Mouse (Mus musculus) layer of hippocampus, adult 18-20 months (tissue): Measurements from ENCODE around the gene Slco3a1. TPM values are rescaled to one million over a fixed set of nuclear protein-coding genes. Genes with fewer than 3 reads are reported as not detected.

Experiments used
- DNase-seq, 2 experiments: peaks; one replicate each; pipeline ENCODE4 v3.0.0; 2022; ENCODE audit warnings: low spot score in 2 of 2
- long read RNA-seq: library from polyadenylated mRNA; stranded (forward); transcript quantifications from one replicate; pipeline ENCODE4 v2.0.0, GENCODE M21; 2021
- total RNA-seq, 2 experiments: library from RNA; stranded (reverse); gene quantifications; 2 replicates each; pipeline ENCODE4 v1.2.3; 2021

Gene Slco3a1
- total RNA-seq = 10 to 100 TPM; 51.9 to 53.4 TPM
- long read RNA-seq, full-length matches to known transcripts = 72 of 100 reads
- long read RNA-seq, partial matches to known transcripts = 3 of 100 reads
- long read RNA-seq, other reads (novel, unspliced or antisense) = 25 of 100 reads

DNA sequence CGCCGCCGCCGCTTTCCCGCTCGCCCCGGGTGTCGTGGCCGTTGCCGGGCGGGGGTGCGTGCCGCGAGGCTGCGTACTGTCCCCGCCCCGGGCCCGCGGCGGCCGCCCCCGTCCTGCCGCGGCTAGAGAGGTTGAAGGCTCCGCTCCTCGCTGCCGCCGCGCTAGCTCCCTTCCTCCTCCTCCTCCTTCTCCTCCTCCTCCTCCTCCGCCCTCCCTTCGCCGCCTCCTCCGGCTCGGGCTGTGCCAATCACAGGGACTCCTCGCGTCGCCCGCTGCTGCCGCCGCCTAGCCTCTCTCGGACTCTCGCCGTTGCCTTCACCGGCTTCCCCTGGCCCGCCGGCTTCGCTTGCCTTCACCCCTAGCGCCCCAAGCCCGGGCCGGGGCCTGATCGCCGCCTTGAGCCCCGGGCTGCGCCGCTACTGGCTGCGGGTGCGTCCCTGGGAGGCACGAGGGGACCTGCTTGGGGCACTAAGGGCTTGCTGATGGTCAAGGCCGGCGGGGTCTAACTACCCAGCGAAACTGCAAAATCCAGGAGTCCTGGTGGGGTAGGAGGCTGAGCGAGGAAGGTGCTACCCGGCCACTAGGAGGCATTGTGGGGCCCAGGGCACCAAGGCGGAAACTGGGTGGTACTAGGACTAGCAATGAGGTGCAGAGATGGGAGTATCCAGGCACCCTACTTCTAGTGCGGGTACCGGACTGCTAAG lies at the start of gene Slco3a1:
Gene Slco3a1 (minus strand): TSS at position 173 of the 704 bp plus-strand sequence.
- DNase-seq = peak; percentile 64 to 80

DNA sequence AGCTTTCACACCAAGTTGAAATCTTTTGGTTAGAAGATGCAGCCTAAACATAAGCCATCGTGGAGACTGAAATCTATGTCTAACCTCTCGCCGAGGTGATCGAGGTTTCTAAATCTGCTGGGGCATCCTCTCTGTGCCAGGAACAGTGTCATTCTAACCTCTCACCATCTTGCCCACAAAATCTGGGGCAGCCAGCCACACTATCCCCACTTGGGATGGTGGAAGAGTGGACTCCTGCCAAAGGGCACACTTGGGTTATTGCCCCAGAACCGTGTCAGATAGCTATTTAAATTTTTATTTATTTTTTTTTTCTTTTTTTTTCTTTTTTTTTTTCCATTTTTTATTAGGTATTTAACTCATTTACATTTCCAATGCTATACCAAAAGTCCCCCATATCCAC lies 46.4 kb upstream of the Slco3a1 start:
- no peak for DNase-seq

DNA sequence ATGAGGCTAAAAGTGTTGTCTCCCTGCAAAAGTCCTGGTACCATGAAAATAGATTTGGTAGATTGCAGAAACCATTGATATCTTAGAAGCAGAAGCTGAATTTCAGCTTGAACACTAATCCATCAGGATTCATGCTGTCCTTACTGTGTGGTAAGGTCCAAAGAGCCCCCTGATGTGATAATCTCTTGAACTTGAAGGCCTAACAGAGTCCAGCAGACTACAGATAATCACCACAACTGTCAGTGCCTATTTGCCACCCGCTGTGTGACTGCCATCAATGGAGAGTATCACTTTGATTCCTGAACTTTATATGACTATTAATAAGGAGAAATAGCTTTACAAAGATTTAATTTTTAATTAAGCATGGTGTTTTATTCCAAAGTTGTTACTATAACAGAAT lies 24.8 kb upstream of the Slco3a1 start:
- DNase-seq = no peak

DNA sequence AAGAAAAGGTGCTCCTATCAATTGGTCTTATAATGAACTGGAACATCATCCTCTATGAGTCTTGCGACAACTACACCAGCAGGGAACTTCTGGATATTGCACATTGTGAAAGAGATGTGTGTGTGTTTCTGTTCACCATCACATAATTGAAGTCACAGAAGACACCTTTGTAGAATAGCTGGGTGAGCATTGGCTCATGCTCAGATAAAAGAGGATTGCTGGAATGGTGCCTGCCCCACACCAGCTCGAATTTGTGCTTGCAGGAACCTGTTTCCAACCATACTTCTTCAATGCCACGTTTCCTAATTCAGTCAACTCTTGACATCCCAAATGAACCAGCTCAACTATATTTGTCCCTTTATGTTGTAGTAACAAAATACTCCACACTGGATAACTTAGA lies 21.1 kb upstream of the Slco3a1 start:
- DNase-seq = no peak

DNA sequence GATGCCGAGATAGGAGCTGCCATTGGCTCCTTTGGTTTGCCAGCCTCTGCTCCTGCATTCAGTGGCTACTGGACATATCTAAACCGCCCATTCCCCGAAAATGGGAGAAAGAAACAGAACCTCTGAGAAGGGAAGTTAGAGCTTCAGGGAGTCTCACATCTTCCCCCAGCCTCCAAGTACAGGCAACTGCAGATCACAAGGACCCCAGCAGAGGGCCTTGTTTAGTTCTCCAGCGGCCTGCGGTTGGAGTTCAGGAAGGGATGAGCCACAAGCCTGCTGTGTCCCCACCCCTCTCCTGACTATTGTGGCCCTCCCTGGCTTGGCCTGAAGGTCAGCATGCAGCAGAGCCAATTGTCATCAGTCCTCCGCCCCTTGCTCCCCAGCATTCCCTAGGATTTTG lies 836 bp upstream of the Slco3a1 start:
- DNase-seq = peak; percentile 72 to 79

DNA sequence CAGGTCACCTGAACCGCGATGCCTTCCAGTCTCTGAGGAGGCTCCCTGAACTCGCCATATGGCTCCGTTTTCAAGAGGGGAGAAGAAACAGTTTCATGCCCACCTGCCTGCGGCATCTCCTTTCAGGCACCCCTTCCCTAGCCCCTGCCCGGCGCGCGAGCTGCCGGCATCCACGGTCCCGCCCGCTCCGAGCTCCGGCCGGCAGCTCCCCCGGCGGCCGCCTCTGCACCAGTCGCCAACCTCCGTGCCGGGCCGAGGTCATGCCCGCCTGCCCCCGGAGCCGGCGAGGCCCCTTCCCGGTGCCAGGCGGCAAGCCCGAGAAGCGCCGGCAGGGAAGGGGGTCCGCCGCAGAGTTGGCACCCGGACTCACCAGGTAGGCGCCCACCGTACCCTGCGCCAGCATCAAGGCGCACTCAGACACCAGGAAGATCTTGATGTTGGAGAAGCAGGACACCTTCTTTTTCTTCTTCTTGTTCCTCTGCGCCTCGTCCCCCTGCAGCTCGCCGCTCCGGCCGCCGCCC lies 479 bp downstream of the Slco3a1 start:
- DNase-seq = peak; percentile 13 to 52

DNA sequence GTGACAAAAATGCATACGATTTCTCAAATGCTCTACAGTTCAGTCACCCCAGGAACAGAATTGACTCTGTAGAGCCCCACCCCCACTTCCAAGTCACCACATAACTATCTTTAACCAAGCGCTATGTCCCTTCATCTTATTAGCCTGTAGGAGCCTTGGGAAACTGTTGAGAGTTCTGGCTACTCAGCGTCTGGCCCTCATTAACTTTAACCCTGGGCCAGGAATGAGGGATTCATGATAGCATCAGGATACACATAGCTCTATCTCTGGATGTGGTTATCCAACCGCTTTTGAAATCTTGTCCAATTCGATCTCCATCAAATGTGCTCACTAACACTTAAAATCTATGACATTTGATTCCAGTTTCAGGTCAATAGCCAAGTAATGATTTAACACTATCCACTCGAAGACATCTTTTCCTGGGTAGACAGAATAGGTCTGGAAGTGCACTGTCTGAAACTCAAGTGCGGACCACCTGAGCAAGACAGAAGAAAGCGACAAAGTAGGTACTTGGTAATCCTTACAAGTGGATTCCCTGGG lies 1.4 kb downstream of the Slco3a1 start:
- no peak for DNase-seq

DNA sequence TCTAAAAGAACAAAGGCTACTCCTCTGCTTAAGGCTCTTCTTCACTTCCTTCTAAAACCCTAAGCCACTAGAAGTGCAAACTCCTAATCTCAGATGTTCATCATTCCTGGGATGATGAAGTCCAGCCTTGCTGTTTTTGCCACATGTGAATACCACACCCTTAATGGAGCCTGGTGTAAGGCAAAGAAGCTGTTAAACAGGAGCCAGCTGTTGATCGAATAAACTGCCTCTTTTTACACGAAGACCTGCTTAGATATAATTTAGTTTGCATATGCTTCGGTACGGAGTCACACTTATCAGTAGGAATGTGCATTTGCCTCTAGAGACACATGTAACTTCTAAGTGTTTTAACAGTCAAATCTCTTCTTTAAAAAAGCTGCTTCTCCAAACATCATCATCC lies 2.0 kb downstream of the Slco3a1 start:
- no peak for DNase-seq

DNA sequence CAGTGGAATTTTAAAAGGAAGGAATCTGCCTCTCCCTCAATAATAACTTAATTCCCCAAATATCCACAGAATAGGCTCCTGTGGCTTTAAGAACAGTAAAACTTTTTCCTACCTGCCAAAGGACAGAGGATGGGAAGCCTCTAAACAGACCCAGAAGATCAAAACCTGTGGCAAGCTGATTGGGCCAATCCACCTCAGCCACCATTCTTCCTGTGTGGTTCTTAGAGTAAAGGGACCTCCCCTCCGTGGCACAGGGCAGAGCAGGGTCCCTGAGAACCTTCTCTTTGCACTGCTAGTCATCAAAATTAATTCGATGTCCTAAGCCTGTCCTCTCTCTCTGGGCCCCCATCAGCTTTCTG lies 2.6 kb downstream of the Slco3a1 start:
- no peak for DNase-seq

DNA sequence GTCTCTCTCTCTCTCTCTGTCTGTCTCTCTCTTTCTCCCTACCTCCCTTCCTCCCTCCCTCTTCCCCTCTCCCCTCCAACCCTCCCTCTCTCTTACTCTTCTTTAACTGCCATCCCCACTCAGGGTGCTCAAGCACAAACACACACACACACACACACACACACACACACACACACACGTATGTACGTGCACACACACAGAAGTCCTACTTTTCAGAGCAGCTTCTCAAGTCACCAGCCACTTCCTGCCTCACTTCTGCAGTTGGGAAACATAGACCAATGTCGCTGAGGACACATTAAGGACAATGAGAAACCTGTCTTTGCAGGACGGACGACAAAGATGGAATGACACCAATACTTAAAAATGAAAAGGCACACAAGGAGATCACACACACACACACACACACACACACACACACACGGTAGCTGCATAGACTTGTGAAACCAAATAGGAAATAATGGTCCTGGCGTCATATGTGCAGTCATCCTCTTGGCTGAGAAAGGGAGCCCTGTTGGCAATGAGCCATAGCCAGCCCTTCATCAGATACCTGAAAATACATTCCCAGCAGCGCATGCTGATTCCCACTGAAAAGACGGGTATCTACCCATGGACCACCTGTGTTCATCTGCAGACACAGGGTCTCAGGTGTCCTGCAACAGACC lies 3.1 kb downstream of the Slco3a1 start:
- DNase-seq = no peak

DNA sequence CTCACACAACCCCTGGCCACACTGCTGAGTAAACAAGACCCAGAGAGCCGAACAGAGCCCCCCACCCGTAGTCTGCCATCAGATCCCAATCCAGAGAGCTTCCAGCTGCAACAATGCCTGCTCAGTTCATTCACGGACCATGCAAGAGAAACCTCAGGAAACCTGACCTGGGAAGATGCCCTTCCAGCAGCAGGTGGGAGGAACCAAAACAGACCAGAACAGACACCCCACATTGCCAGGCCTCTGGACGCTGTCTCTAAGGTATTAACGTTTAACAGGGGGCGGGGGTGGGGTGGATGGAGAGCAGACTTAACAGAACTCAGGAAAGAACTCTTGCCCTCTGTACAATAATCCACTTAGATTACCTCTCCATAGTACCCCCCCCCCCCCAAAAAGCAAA lies 4.9 kb downstream of the Slco3a1 start:
- no peak for DNase-seq

DNA sequence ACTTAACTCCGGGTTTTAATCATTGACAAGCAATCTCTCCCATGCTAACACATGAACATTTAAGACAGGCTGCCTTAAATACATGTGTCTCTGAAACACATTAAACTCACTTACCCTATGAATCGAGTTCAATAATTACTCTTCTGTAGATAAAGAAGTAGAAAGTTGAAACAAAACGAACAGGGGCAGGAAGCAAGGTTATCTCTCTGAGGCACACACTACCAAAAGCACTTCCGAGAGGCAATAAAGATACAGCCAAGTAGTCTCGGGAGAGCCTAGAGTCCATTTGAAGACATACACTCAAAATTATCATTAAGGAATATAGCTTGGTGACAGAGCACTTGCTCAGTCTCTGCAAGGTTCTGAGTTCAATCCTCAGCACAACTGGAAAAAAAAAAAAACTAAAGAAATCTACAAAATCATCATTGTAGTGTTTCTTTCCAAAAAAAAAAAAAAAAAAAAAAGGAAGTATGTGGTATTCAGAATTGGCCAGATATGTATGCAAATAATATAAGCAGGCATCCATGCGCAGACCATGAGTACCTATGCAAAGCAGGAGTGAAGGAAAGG lies 5.5 kb downstream of the Slco3a1 start:
- no peak for DNase-seq

DNA sequence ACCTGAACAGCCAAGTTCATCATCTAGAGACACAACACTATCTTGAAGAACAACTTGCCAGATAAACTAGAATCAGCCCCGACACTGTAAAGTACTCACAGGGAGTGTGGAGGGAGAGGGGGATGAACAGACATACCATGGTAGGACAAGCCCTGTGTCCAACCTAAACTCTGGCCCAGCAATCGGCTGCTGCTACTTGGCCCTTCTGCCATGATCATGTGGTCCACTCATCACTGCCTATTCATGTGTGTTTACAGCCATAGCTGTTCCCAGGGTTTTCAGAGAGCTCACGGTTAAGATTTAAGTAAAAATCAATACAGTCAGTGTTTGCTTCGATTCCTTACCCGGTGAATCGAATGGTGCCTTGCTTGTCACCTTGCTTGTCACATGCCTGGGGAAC lies 7.9 kb downstream of the Slco3a1 start:
- DNase-seq = no peak

DNA sequence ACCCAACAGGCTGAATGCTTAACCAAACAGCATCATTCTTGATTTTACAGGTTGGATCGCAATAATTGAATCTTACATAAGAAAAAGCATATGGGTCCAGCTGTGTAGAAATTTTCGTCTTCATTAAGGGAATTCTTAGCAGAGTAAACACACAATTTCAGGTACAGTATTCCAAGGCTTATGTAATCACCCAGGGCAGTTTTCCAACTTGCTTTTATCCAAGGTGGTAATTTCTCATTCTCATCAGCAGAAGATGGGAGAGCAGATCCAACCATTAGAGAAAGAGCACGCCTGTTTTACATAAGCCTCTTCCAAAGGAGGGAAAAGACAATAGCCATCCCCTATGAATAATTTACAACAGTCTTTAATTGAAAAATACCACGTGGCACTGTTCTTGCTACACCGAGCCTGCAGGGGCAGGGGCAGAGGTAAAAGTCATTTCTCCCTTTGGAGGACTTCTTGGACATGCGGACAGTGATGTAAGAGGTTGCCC lies 9.0 kb downstream of the Slco3a1 start:
- no peak for DNase-seq

DNA sequence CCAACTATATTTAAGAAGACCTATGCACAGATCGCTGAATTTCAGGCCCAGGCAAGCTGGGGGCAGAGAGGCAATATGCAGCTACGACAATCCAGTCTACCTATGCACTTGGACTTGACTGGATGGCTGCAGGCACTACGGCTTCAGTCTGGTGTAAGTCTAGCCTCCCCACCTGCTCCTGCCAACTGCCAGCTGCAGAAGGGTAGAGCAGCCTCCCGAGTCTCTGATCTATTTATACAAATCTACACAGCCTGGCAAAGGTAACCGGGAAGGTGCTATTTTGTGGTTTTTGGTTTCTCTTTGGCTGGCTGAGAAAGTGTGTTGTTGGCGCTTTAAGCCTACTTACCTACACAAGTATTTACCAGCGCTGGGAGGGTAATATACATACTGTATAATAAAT lies 10.3 kb downstream of the Slco3a1 start:
- DNase-seq = no peak

DNA sequence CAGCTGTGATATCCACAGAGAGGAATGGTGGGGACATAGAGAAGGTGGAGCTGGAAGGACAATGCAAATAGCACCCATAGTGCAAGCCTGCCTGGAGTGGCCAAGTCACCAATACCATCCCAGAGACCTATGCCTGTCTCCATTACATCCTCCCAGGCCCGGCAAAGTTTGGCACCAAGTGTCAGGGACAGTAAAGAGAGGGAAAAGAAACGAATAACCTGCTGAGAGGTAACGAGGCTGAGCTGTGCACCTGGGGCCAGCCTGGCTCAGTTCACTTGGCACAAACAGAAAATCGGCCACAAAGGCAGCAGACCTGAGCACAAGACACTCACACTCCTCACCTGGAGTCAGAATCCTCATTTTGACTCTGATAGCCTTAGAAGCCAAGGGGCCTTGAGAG lies 12.6 kb downstream of the Slco3a1 start:
- DNase-seq = no peak

DNA sequence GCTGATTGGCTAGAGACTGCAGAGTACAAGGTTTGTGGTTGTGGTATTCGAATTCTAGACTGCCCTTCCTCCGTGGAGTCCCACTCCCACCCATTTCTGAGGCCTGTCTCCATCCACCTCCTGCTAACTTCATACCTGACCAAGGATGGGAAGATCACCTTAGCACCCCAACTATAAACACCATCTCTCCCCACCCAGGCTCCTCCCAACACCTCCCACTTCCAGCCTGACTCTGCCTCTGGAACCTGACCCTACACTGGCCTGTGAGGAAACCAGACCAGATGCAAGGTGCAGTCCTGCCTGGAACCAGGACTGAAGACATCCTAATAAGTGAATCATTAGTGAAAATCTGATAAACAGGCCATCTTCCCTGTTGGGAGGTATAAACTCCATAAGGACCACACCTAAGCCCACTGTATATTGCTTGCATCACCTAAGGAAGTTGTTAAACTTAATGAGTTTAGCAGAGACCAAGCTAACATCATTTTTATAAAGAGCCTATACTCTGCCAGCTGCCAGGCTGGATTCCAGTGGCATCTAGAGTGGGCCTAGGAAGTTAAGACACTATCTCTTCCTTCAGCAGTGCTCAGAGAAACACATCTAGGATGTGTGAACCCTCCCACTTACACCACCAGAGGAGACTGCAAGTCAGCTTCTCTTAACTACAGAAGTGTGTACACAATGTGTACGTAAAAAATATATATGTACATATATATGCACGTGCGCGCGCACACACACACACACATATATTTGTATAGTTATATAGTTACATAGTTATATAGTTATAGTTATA lies 13.5 kb downstream of the Slco3a1 start:
- DNase-seq = no peak

DNA sequence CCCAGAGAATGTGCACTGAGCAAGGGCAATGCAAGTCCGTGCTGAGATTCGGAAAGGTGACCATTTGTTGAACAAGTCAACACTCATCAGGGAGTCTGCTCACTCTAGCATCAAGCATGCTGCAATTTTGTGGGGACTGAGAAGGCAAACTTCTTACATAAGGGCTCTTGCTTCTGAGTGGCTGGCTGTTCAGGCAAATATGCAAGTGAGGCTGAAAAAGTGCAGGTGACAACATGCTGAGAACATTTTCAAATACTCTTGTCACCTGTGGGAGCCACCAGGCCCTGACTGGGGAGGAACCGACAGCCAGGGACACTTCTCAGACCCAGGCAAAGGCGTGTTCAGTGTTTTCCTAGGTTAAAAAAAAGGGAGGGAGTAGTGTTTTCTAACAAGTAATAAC lies 18.4 kb downstream of the Slco3a1 start:
- DNase-seq = no peak

DNA sequence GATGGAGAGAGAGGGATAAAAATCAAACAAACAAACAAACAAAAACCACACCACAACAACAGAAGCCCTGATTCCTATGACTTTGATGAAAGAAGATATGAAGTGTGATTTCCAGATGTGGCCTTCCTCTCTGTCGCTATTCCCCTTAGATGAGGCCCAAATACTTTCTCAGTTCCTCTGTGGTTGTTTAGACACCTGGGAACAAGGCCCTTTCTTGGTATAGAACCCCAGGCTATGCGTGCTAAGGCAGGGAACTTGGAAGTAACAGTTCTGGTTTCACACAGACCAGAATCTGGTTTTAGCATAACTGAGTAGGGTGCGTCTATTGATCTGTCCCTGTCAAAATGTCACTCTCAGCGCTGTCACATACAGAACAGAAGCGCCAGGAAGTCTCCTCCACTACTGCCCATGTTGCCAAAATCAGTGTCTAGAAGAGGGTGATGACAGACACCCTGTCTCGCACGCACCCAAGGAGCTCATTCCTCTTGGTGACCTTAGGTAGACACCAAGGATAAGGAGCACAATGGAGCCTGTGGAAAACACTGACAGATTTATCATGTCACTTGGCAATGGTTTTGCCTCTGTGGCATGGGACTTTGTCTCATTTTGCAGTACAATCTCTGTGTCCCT lies 23.0 kb downstream of the Slco3a1 start:
- DNase-seq = no peak

DNA sequence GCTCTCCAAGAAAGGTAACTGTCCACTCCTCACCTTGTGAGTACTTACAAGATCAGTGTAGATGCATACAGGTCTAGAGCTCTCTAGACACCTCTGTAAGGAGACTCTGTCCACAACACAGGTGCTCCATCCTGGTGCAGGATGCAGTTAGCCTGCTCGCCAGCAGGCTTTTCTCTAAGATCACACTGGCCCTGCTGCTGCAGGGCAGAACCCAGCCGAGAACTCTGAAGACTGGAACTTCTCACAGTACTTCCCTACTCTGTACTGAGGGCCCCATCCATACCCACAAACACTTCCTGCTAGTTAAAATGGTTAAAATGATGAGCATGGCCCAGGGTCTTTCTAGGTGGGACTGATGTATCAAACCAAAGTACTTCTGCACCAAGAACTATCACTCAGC lies 24.7 kb downstream of the Slco3a1 start:
- no peak for DNase-seq
